Mouse (Mus musculus): Measurements from ENCODE around the gene Axl. TPM values are rescaled to one million over a fixed set of nuclear protein-coding genes. Genes with fewer than 3 reads are reported as not detected.

Gene Axl
- 53.7 and 56.5 TPM in 2 replicates for polyA plus RNA-seq (2015; fragmentation: Nextera tagmentation; extraction: Ambion mirVana)

DNA sequence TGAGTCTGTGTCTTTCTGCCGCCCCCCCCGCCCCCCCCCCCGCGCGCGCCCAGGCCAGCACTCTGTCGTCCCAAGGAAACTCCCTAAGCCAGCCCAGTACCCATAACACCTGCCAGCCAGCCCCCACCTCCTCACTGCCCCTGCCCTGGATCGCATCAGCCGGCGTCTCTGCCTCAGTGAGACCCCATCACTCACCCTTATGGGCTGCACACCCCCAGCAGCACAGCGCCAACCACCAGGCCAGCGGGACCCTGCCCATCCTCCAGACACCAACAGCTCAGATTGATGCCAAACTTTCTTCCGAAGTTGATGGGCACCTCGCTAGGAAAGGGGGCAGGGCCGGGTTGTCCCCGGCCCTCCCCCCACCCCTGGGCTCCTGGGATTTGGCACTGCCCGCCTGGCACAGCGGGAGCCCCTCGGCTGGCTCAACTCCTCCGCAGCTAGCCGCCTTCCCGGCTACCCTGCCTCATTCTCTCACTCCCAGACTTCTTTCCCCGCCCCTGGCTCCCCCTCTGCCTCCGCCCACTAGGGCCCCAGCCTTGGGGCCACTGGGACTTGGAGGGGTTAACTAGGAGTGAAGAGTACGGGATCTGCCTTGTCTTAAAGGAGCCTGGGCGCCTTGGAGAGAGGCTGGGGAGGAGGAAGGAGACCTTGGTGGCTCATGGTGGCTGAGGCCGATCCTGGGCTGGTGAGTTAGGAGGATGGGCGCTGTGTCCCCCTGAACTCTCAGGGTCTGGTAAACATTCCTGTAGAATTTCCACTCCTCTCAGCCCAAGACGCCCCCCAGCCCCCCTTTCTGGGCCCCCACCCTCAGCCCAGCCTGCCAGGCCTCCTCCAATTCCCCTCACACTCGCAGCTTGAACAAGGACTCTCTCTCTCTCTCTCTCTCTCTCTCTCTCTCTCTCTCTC is at the start of gene Axl:
Gene Axl (minus strand): TSS at position 486 of the 909 bp plus-strand sequence.
- Histone ChIP-seq H3K4me3 (peak within 1 kb of the TSS; percentile 59), H3K9me3 (no peaks in the 10 kb centered on the region), H3K36me3 (no peaks in the 10 kb centered on the region), H3K4me1 (peaks cover 31% of the 10 kb centered on the region), H3K4me2 (peak within 1 kb of the TSS; percentile 87), H3K27me3 (no peaks in the 10 kb centered on the region), H3K9ac (peak within 1 kb of the TSS; percentile 60), H3K27ac (peak within 1 kb of the TSS; percentile 55)
- WGBS: under 1% methylated on average over 29 of the region's 30 CpGs
- ATAC-seq (ENCODE audit: borderline replicate concordance, extremely low read depth, low FRiP score, low TSS enrichment): peak; percentile 90

- peaks cover 16% of the 10 kb centered on the region; the same call in 1 of the 2 replicates for H3K4me1 ChIP-seq
- H3K4me3 ChIP-seq: no peak overlapping the region
- no peak overlapping the region for H3K9ac ChIP-seq
- no peaks in the 10 kb centered on the region for H3K36me3 ChIP-seq
- H3K4me2 ChIP-seq: peak overlapping the region; percentile 15; the same call in 1 of the 2 replicates
- H3K9me3 ChIP-seq: no peaks in the 10 kb centered on the region
- H3K27ac ChIP-seq: peak overlapping the region; percentile 54; the same call in 1 of the 2 replicates
- 40% methylated on average over 10 of the region's 10 CpGs for WGBS
- H3K27me3 ChIP-seq: no peaks in the 10 kb centered on the region
- ATAC-seq (ENCODE audit: borderline replicate concordance, extremely low read depth, low FRiP score, low TSS enrichment): peak; percentile 78
Observed at GRCm38 (mm10) chr7:25835188-25835891, 46.8 kb upstream of the Axl start.

GRCm38 (mm10) chr7:25831557-25832530 is 43.3 kb upstream of the Axl start:
- Histone ChIP-seq H3K27ac (peak overlapping the region; percentile 50; the same call in 1 of the 2 replicates), H3K9me3 (no peaks in the 10 kb centered on the region), H3K4me1 (peaks cover 16% of the 10 kb centered on the region; the same call in 1 of the 2 replicates), H3K4me2 (no peak overlapping the region), H3K27me3 (no peaks in the 10 kb centered on the region), H3K36me3 (no peaks in the 10 kb centered on the region), H3K9ac (no peak overlapping the region), H3K4me3 (no peak overlapping the region)
- WGBS: 51% methylated on average over 10 of the region's 10 CpGs
- ATAC-seq (ENCODE audit: borderline replicate concordance, extremely low read depth, low FRiP score, low TSS enrichment): no peak

- no peak overlapping the region for H3K4me2 ChIP-seq
- H3K27me3 ChIP-seq: no peaks in the 10 kb centered on the region
- H3K9me3 ChIP-seq: no peaks in the 10 kb centered on the region
- no peak for ATAC-seq (ENCODE audit: borderline replicate concordance, extremely low read depth, low FRiP score, low TSS enrichment)
- no peak overlapping the region for H3K27ac ChIP-seq
- H3K36me3 ChIP-seq: no peaks in the 10 kb centered on the region
- no peak overlapping the region for H3K9ac ChIP-seq
- H3K4me1 ChIP-seq: peaks cover 9% of the 10 kb centered on the region; the same call in 1 of the 2 replicates
- WGBS: 36% methylated on average over 2 of the region's 2 CpGs
- H3K4me3 ChIP-seq: no peak overlapping the region
Observed at GRCm38 (mm10) chr7:25830251-25830650, 41.7 kb upstream of the Axl start.

DNA sequence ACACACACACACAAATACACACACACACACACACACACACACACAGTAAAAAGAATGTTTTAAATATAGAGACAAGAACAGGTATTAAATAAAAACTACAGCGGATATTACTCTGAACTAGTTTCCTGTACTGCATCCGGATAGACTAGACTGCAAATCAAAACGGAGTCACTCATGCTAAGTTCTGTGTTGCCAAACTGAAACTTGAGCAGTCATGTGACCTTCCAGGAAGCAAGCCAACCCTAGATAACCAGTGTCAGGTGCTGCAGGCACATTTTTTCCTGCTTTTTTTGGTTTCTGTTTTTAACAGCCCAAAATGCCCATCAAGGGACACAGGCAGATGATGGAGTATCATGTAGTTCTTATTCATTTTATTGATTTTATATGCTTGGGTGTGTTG is 38.7 kb upstream of the Axl start:
- H3K9ac ChIP-seq: no peak overlapping the region
- 22% methylated on average over 3 of the region's 3 CpGs for WGBS
- no peaks in the 10 kb centered on the region for H3K9me3 ChIP-seq
- no peak overlapping the region for H3K4me3 ChIP-seq
- no peaks in the 10 kb centered on the region for H3K27me3 ChIP-seq
- H3K36me3 ChIP-seq: no peaks in the 10 kb centered on the region
- ATAC-seq (ENCODE audit: borderline replicate concordance, extremely low read depth, low FRiP score, low TSS enrichment): no peak
- 0 out of 2 replicates have a peak, but pooled peaks cover 4% of the 10 kb centered on the region for H3K4me1 ChIP-seq
- H3K27ac ChIP-seq: no peak overlapping the region
- no peak overlapping the region for H3K4me2 ChIP-seq

- Histone ChIP-seq H3K9ac (no peak overlapping the region), H3K36me3 (no peaks in the 10 kb centered on the region), H3K9me3 (no peaks in the 10 kb centered on the region), H3K4me3 (no peak overlapping the region), H3K27ac (no peak overlapping the region), H3K27me3 (no peaks in the 10 kb centered on the region), H3K4me2 (no peak overlapping the region), H3K4me1 (no peaks in the 10 kb centered on the region)
- WGBS: 56% methylated on average over 6 of the region's 6 CpGs
- ATAC-seq (ENCODE audit: borderline replicate concordance, extremely low read depth, low FRiP score, low TSS enrichment): no peak
Observed at GRCm38 (mm10) chr7:25826029-25826428, 37.5 kb upstream of the Axl start.

DNA sequence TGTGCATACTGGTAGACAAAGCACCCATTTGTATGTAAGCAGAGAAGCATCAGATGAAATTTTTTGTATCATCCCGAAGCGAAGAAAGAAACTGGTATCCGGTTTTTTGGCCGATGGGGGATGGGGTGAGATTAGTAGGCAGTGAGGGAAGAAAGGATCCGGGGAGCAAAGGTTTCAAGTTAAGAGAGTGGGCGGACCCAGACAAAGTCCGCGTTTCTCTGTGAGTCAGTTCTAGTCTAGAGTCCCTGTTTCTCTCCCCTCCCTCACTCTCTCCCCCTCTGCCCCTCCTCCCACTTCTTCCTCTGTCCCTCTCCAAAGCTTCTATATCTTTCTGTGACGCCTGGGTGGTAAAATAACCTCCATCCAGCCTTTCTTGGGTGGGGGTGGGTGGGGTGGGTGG is 36.5 kb upstream of the Axl start:
- no peak overlapping the region for H3K9ac ChIP-seq
- H3K9me3 ChIP-seq: no peaks in the 10 kb centered on the region
- H3K4me1 ChIP-seq: no peaks in the 10 kb centered on the region
- ATAC-seq (ENCODE audit: borderline replicate concordance, extremely low read depth, low FRiP score, low TSS enrichment): no peak
- H3K36me3 ChIP-seq: no peaks in the 10 kb centered on the region
- no peak overlapping the region for H3K4me2 ChIP-seq
- no peak overlapping the region for H3K27ac ChIP-seq
- H3K27me3 ChIP-seq: no peaks in the 10 kb centered on the region
- H3K4me3 ChIP-seq: no peak overlapping the region
- WGBS: 47% methylated on average over 9 of the region's 9 CpGs

GRCm38 (mm10) chr7:25816241-25816919 is 27.9 kb upstream of the Axl start, which contains the start of gene Cyp2s1:
Cyp2s1 (minus strand) TSS chr7:25816913.
- no peaks in the 10 kb centered on the region for H3K36me3 ChIP-seq
- peaks cover 42% of the 10 kb centered on the region for H3K27me3 ChIP-seq
- peak within 1 kb of the TSS; percentile 34 for H3K4me3 ChIP-seq
- peaks cover 12% of the 10 kb centered on the region for H3K4me1 ChIP-seq
- H3K4me2 ChIP-seq: peak within 1 kb of the TSS; percentile 70
- H3K9me3 ChIP-seq: no peaks in the 10 kb centered on the region
- 0 out of 2 replicates have a peak within 1 kb of the TSS, but pooled peaks have one; percentile 3 for H3K9ac ChIP-seq
- no peak within 1 kb of the TSS for H3K27ac ChIP-seq
- WGBS: under 1% methylated on average over 40 of the region's 40 CpGs
- peak; percentile 59; the same call in 1 of the 2 replicates for ATAC-seq (ENCODE audit: borderline replicate concordance, extremely low read depth, low FRiP score, low TSS enrichment)

DNA sequence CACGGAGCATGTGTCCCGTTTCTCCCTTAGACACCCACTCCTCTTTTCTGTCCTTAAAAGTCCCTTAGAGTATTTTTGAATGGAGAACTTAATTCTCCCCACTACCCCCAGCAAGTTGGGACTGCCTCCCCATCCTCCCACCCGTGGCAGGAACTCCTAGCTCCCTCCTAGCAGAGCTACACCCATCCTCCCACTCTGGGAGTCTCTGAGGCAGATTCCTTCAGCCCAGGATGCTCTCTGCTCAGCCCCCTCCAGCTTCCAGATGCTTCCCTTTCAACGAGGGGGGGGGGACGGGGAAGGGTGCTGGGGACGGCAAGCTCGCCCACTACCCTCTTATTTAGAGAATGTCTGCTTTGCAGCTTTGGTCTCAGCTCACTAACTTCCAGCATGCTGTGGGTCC is 27.1 kb upstream of the Axl start:
- H3K36me3 ChIP-seq: no peaks in the 10 kb centered on the region
- H3K4me1 ChIP-seq: peaks cover 12% of the 10 kb centered on the region
- H3K27ac ChIP-seq: no peak overlapping the region
- 0 out of 2 replicates have a peak overlapping the region, but pooled peaks have one; percentile 3 for H3K9ac ChIP-seq
- peaks cover 42% of the 10 kb centered on the region for H3K27me3 ChIP-seq
- 22% methylated on average over 7 of the region's 7 CpGs for WGBS
- no peaks in the 10 kb centered on the region for H3K9me3 ChIP-seq
- peak overlapping the region; percentile 34 for H3K4me3 ChIP-seq
- no peak for ATAC-seq (ENCODE audit: borderline replicate concordance, extremely low read depth, low FRiP score, low TSS enrichment)
- peak overlapping the region; percentile 70 for H3K4me2 ChIP-seq

- Histone ChIP-seq H3K4me2 (no peak overlapping the region), H3K27me3 (peaks cover 42% of the 10 kb centered on the region), H3K4me1 (peaks cover 12% of the 10 kb centered on the region), H3K36me3 (no peaks in the 10 kb centered on the region), H3K9me3 (no peaks in the 10 kb centered on the region), H3K4me3 (no peak overlapping the region), H3K9ac (no peak overlapping the region), H3K27ac (no peak overlapping the region)
- WGBS: 73% methylated on average over 9 of the region's 9 CpGs
- ATAC-seq (ENCODE audit: borderline replicate concordance, extremely low read depth, low FRiP score, low TSS enrichment): no peak
Observed at GRCm38 (mm10) chr7:25814711-25815110, 26.2 kb upstream of the Axl start.
